Comparison of ENCODE assay signal across 8 mouse cellular contexts in genomic region chr10:44527651-44528050, GRCm38 (mm10). TPM values are rescaled to one million over a fixed set of nuclear protein-coding genes. Genes with fewer than 3 reads are reported as not detected.
DNase-seq lines count a peak whose midpoint lies in the region; ATAC-seq lines count a peak whose summit lies in the region.

No protein-coding gene starts in this region.

- H3K36me3 ChIP-seq in embryonic facial prominence, embryonic 14.5 days (ENCODE audit: control insufficient read depth, insufficient read depth, low read length) = no peaks in the 10 kb centered on the region
- H3K36me3 ChIP-seq in intestine, embryonic 14.5 days (ENCODE audit: control insufficient read depth, insufficient read depth, low read length) = no peaks in the 10 kb centered on the region
- H3K36me3 ChIP-seq in midbrain, embryonic 13.5 days = no peaks in the 10 kb centered on the region

- WGBS in embryonic facial prominence, embryonic 14.5 days = 1% methylated on average over 16 of the region's 16 CpGs
- WGBS in intestine, embryonic 14.5 days = 2% methylated on average over 16 of the region's 16 CpGs
- 1% methylated on average over 16 of the region's 16 CpGs for WGBS in midbrain, embryonic 13.5 days

- H3K9me3 ChIP-seq in embryonic facial prominence, embryonic 14.5 days (ENCODE audit: control insufficient read depth, low read length) = no peaks in the 10 kb centered on the region
- no peaks in the 10 kb centered on the region for H3K9me3 ChIP-seq in intestine, embryonic 14.5 days (ENCODE audit: control insufficient read depth, low read length)
- H3K9me3 ChIP-seq in midbrain, embryonic 13.5 days = no peaks in the 10 kb centered on the region

- peak overlapping the region; percentile 35 for H3K4me3 ChIP-seq in embryonic facial prominence, embryonic 14.5 days (ENCODE audit: low read depth, low read length)
- H3K4me3 ChIP-seq in intestine, embryonic 14.5 days (ENCODE audit: low read depth, low read length) = peak overlapping the region; percentile 53
- peak overlapping the region; percentile 32 for H3K4me3 ChIP-seq in midbrain, embryonic 13.5 days (replicated peaks)

- ATAC-seq in embryonic facial prominence, embryonic 14.5 days (ENCODE audit: low read depth) = no peak
- ATAC-seq in intestine, embryonic 14.5 days (replicated peaks; ENCODE audit: low FRiP score, low TSS enrichment, low read depth) = no peak; the same call in 1 of the 2 replicates
- no peak for ATAC-seq in midbrain, embryonic 13.5 days

- peak overlapping the region; percentile 54; the same call in 1 of the 2 replicates for H3K9ac ChIP-seq in embryonic facial prominence, embryonic 14.5 days (ENCODE audit: low read depth, low read length)
- peak overlapping the region; percentile 43 for H3K9ac ChIP-seq in intestine, embryonic 14.5 days (ENCODE audit: low read length)
- no peak overlapping the region for H3K9ac ChIP-seq in midbrain, embryonic 13.5 days (replicated peaks)

- H3K4me1 ChIP-seq in embryonic facial prominence, embryonic 14.5 days (ENCODE audit: control insufficient read depth, insufficient read depth, low read length) = peaks cover 9% of the 10 kb centered on the region
- H3K4me1 ChIP-seq in intestine, embryonic 14.5 days (replicated peaks; ENCODE audit: control insufficient read depth, insufficient read depth, low read length) = no peaks in the 10 kb centered on the region; the same call in 1 of the 2 replicates
- H3K4me1 ChIP-seq in midbrain, embryonic 13.5 days (replicated peaks) = peaks cover 17% of the 10 kb centered on the region

- H3K27ac ChIP-seq in embryonic facial prominence, embryonic 14.5 days (replicated peaks; ENCODE audit: low read depth, low read length) = no peak overlapping the region
- H3K27ac ChIP-seq in intestine, embryonic 14.5 days (ENCODE audit: low read depth) = peak overlapping the region; percentile 73; the same call in 1 of the 2 replicates
- no peak overlapping the region for H3K27ac ChIP-seq in midbrain, embryonic 13.5 days

- H3K4me2 ChIP-seq in embryonic facial prominence, embryonic 14.5 days (ENCODE audit: low read depth, low read length) = peak overlapping the region; percentile 59
- peak overlapping the region; percentile 75 for H3K4me2 ChIP-seq in intestine, embryonic 14.5 days (ENCODE audit: low read length)
- H3K4me2 ChIP-seq in midbrain, embryonic 13.5 days (replicated peaks) = peak overlapping the region; percentile 45

- peaks cover 45% of the 10 kb centered on the region for H3K27me3 ChIP-seq in embryonic facial prominence, embryonic 14.5 days (replicated peaks; ENCODE audit: control insufficient read depth, insufficient read depth, low read length)
- peaks cover 35% of the 10 kb centered on the region for H3K27me3 ChIP-seq in intestine, embryonic 14.5 days (replicated peaks; ENCODE audit: control insufficient read depth, insufficient read depth, low read length)
- H3K27me3 ChIP-seq in midbrain, embryonic 13.5 days = peaks cover 86% of the 10 kb centered on the region

- peak; percentile 19 for DNase-seq in kidney, adult 18-20 months
- no peak for DNase-seq in kidney, postnatal 36 days
- DNase-seq in embryonic facial prominence, embryonic 14.5 days (ENCODE audit: low spot score) = no peak
- peak; percentile 71 for DNase-seq in intestine, embryonic 14.5 days (ENCODE audit: low spot score)
- no peak for DNase-seq in thymus, postnatal 36 days
- no peak for DNase-seq in right cerebral cortex, postnatal 25 days
- DNase-seq in layer of hippocampus, adult 9-10 months (ENCODE audit: low spot score) = no peak

RNA-seq across cellular contexts. Expression of gene Prdm1, which starts 0.7 kb away (rescaled TPM):
- 3.1 and 4.0 TPM in 2 replicates for polyA plus RNA-seq in embryonic facial prominence, embryonic 14.5 days (2014; fragmentation: Nextera tagmentation; extraction: Ambion mirVana)
- 26.3 and 30.5 TPM in 2 replicates for polyA plus RNA-seq in intestine, embryonic 14.5 days (2014; fragmentation: Nextera tagmentation; extraction: Ambion mirVana)
- polyA plus RNA-seq in midbrain, embryonic 13.5 days (2015; fragmentation: Nextera tagmentation; extraction: Ambion mirVana) = 0.46 and 0.62 TPM in 2 replicates

Comparison
In these comparisons a context has a peak if more than half of its experiments do, and no peak if none do; other contexts are left out.
1. DNase-seq: peak in kidney, adult 18-20 months (single experiment) and intestine, embryonic 14.5 days (single experiment); none in kidney, postnatal 36 days (0 of 2), embryonic facial prominence, embryonic 14.5 days (single experiment), thymus, postnatal 36 days (0 of 2), right cerebral cortex, postnatal 25 days (single experiment) and layer of hippocampus, adult 9-10 months (single experiment).
2. Peak in every context shown above with its lines, with median percentiles within 50 percentile points of each other: H3K4me2 ChIP-seq and H3K4me3 ChIP-seq.